Mouse (Mus musculus): ENCODE results near the gene Fancg.
"Not testable (repeated sequence)": the region's sequence is repeated elsewhere in the genome, so short reads cannot be mapped to it uniquely, and the experiment has no call there.

The Fancg gene

GRCm38 (mm10) chr4:42988296-42988695 lies 22.0 kb downstream of the Fancg start:
- peak in 1 of 2 experiments; percentile 18 for DNase-seq

- not testable (repeated sequence) for DNase-seq
These were observed 29.8 kb downstream of the Fancg start for GRCm38 (mm10) chr4:42980467-42980866.

- DNase-seq = no peak
These were observed 32.2 kb downstream of the Fancg start for GRCm38 (mm10) chr4:42978062-42978461.

GRCm38 (mm10) chr4:42973868-42974267 lies 36.4 kb downstream of the Fancg start:
- DNase-seq = no peak

GRCm38 (mm10) chr4:42972952-42973351 lies 37.4 kb downstream of the Fancg start:
- no peak for DNase-seq

- DNase-seq = no peak
These were observed 41.0 kb downstream of the Fancg start, which contains the start of gene 1700022I11Rik for GRCm38 (mm10) chr4:42969304-42969703. Gene 1700022I11Rik, plus strand, starts transcription at chr4:42969604.

GRCm38 (mm10) chr4:42965039-42965719 lies 45.1 kb downstream of the Fancg start:
- peak in 1 of 2 experiments; percentile 47 for DNase-seq

- peak in 1 of 2 experiments; percentile 40 for DNase-seq
These were observed 46.8 kb downstream of the Fancg start for GRCm38 (mm10) chr4:42963480-42963879.

GRCm38 (mm10) chr4:42961592-42961991 lies 48.7 kb downstream of the Fancg start:
- peak; percentile 70 to 77 for DNase-seq

- DNase-seq = no peak
These were observed 50.9 kb downstream of the Fancg start for GRCm38 (mm10) chr4:42959382-42959781.

GRCm38 (mm10) chr4:42958942-42959341 lies 51.4 kb downstream of the Fancg start:
- no peak for DNase-seq

GRCm38 (mm10) chr4:42957979-42958378 lies 52.3 kb downstream of the Fancg start:
- no peak for DNase-seq

- peak; percentile 25 to 65 for DNase-seq
These were observed 53.0 kb downstream of the Fancg start for GRCm38 (mm10) chr4:42957306-42957705.

GRCm38 (mm10) chr4:42956581-42956980 lies 53.7 kb downstream of the Fancg start:
- DNase-seq = no peak

GRCm38 (mm10) chr4:42955200-42955599 lies 55.1 kb downstream of the Fancg start:
- DNase-seq = no peak

GRCm38 (mm10) chr4:42954297-42954696 lies 56.0 kb downstream of the Fancg start:
- peak; percentile 73 to 82 for DNase-seq

- peak; percentile 28 to 64 for DNase-seq
These were observed 56.7 kb downstream of the Fancg start for GRCm38 (mm10) chr4:42953435-42954094.

GRCm38 (mm10) chr4:42952563-42952962 lies 57.7 kb downstream of the Fancg start:
- DNase-seq = no peak
